28 mouse cellular contexts compared by ENCODE assay signal in the genomic region with DNA sequence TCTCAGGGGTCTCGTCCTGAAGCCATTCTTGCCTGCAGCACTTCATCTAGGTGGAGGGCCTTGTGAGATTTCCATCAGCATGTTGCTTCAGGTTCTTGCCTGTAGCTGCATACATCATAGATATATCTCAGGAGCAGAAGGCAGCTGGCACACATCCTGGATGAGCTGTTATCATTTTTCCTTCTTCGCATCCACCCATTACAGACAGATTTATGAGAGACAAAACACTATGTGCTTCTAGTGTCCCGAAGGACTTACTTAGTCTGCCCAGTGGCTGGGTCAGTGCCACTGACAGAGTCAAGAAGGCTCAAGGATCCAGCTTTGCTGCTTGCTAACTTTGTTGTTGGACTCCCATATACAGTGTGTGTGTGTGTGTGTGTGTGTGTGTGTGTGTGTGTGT.
DNase-seq lines count a peak whose midpoint lies in the region; ATAC-seq and TF ChIP-seq lines count a peak whose summit lies in the region.
"Had no signal": no experiment of that assay in that cellular context is flagged by ENCODE, and none has a peak within 500 bp of the region (broad histone marks: within the 10 kb centered on the region; RNA-seq: fewer than 3 reads in every experiment).

No protein-coding gene starts in this region.

- WGBS in heart, embryonic 12.5 days, result 81% methylated on average over 3 of the region's 3 CpGs
- WGBS in midbrain, postnatal 0 days, result 84% methylated on average over 3 of the region's 3 CpGs

- H3K4me3 ChIP-seq in heart, embryonic 12.5 days, result no peak overlapping the region
- no peak overlapping the region for H3K4me3 ChIP-seq in midbrain, postnatal 0 days (ENCODE audit: low read depth, low read length)
- H3K4me3 ChIP-seq: embryonic facial prominence, embryonic 10.5 days; embryonic facial prominence, embryonic 13.5 days; erythroblast, embryonic 14.5 days; forebrain, embryonic 12.5 days; forebrain, embryonic 15.5 days; heart, embryonic 15.5 days; hindbrain, embryonic 10.5 days; hindbrain, embryonic 13.5 days; intestine, embryonic 15.5 days had no signal

- TF ChIP-seq CTCF in midbrain, postnatal 0 days (IDR thresholded peaks at IDR 0.05), result no peak

- no peak overlapping the region for H3K27ac ChIP-seq in heart, embryonic 12.5 days (ENCODE audit: poor library complexity, severe bottlenecking)
- no peak overlapping the region for H3K27ac ChIP-seq in midbrain, postnatal 0 days (ENCODE audit: low read depth, low read length)
- H3K27ac ChIP-seq: embryonic facial prominence, embryonic 10.5 days; embryonic facial prominence, embryonic 13.5 days; forebrain, embryonic 12.5 days; forebrain, embryonic 15.5 days; heart, embryonic 15.5 days; hindbrain, embryonic 10.5 days; hindbrain, embryonic 13.5 days; intestine, embryonic 15.5 days had no signal

- H3K4me2 ChIP-seq in heart, embryonic 12.5 days, result no peak overlapping the region
- H3K4me2 ChIP-seq in midbrain, postnatal 0 days (ENCODE audit: low read depth, low read length, poor library complexity, severe bottlenecking), result no peak overlapping the region
- H3K4me2 ChIP-seq: embryonic facial prominence, embryonic 13.5 days; forebrain, embryonic 12.5 days; forebrain, embryonic 15.5 days; heart, embryonic 11.5 days; heart, embryonic 15.5 days; hindbrain, embryonic 13.5 days; intestine, embryonic 15.5 days had no signal

- no peaks in the 10 kb centered on the region for H3K9me3 ChIP-seq in heart, embryonic 12.5 days (replicated peaks)
- H3K9me3 ChIP-seq in midbrain, postnatal 0 days (ENCODE audit: low read length), result no peaks in the 10 kb centered on the region
- H3K9me3 ChIP-seq: embryonic facial prominence, embryonic 10.5 days; embryonic facial prominence, embryonic 13.5 days; forebrain, embryonic 12.5 days; forebrain, embryonic 15.5 days; heart, embryonic 15.5 days; hindbrain, embryonic 10.5 days; hindbrain, embryonic 13.5 days; intestine, embryonic 15.5 days had no signal

- H3K27me3 ChIP-seq in heart, embryonic 12.5 days (replicated peaks), result no peaks in the 10 kb centered on the region
- no peaks in the 10 kb centered on the region for H3K27me3 ChIP-seq in midbrain, postnatal 0 days (ENCODE audit: insufficient read depth, low read length)
- H3K27me3 ChIP-seq: forebrain, embryonic 12.5 days; forebrain, embryonic 15.5 days; heart, embryonic 15.5 days; hindbrain, embryonic 13.5 days; intestine, embryonic 15.5 days had no signal

- no peak overlapping the region for H3K9ac ChIP-seq in heart, embryonic 12.5 days
- no peak overlapping the region for H3K9ac ChIP-seq in midbrain, postnatal 0 days (replicated peaks; ENCODE audit: low read length, poor library complexity, severe bottlenecking)
- H3K9ac ChIP-seq: embryonic facial prominence, embryonic 13.5 days; forebrain, embryonic 12.5 days; forebrain, embryonic 15.5 days; heart, embryonic 15.5 days; hindbrain, embryonic 13.5 days; intestine, embryonic 15.5 days had no signal

- no peak for ATAC-seq in heart, embryonic 12.5 days (ENCODE audit: insufficient number of reproducible peaks, low FRiP score)
- ATAC-seq in midbrain, postnatal 0 days (ENCODE audit: low FRiP score), result no peak
- ATAC-seq: CD4-positive, CD25-positive, alpha-beta regulatory T cell, adult 4 months; forebrain, embryonic 15.5 days; hindbrain, embryonic 16.5 days; intestine, embryonic 15.5 days had no signal

- DNase-seq in heart, adult 11 months, result peak; percentile 75
- DNase-seq in adrenal gland, postnatal 10 days, result peak; percentile 26
- peak; percentile 24 for DNase-seq in adrenal gland, postnatal 25 days
- no peak for DNase-seq in kidney, postnatal 36 days
- no peak for DNase-seq in midbrain, postnatal 0 days (ENCODE audit: low spot score)
- DNase-seq: cerebellum, adult 11 months; cerebellum, adult 2 months; cerebellum, adult 9-11 months; cerebellum, postnatal 25 days; embryo, embryonic 11 days; gastrocnemius, postnatal 10 days; gastrocnemius, postnatal 36 days; heart, postnatal 10 days; heart, postnatal 36 days; kidney, adult 11 months had no signal

- H3K36me3 ChIP-seq in heart, embryonic 12.5 days, result no peaks in the 10 kb centered on the region
- no peaks in the 10 kb centered on the region for H3K36me3 ChIP-seq in midbrain, postnatal 0 days (ENCODE audit: insufficient read depth, low read length)
- H3K36me3 ChIP-seq: embryonic facial prominence, embryonic 10.5 days; embryonic facial prominence, embryonic 13.5 days; forebrain, embryonic 12.5 days; forebrain, embryonic 15.5 days; heart, embryonic 15.5 days; hindbrain, embryonic 10.5 days; hindbrain, embryonic 13.5 days; intestine, embryonic 15.5 days had no signal

- 0 out of 2 replicates have a peak, but pooled peaks cover under 1% of the 10 kb centered on the region for H3K4me1 ChIP-seq in heart, embryonic 12.5 days (replicated peaks)
- H3K4me1 ChIP-seq in midbrain, postnatal 0 days (ENCODE audit: insufficient read depth, low read length), result no peaks in the 10 kb centered on the region
- H3K4me1 ChIP-seq: embryonic facial prominence, embryonic 13.5 days; forebrain, embryonic 12.5 days; forebrain, embryonic 15.5 days; heart, embryonic 15.5 days; hindbrain, embryonic 13.5 days; intestine, embryonic 15.5 days had no signal

Comparison
In these comparisons a context has a peak if more than half of its experiments do, and no peak if none do; other contexts are left out.
1. DNase-seq: peak in heart, adult 11 months (single experiment), adrenal gland, postnatal 10 days (single experiment) and adrenal gland, postnatal 25 days (single experiment); none in kidney, postnatal 36 days (0 of 2) and midbrain, postnatal 0 days (single experiment).